Mouse (Mus musculus) embryonic facial prominence, embryonic 12.5 days (tissue): Measurements from ENCODE around the gene Pde9a. TPM values are rescaled to one million over a fixed set of nuclear protein-coding genes. Genes with fewer than 3 reads are reported as not detected.

Experiments used
- ATAC-seq: fragments of 200-750 bp; cut with Nextera tagmentation; 2 replicates; pipeline ENCODE4 v1.8.0; 2017; ENCODE audit not compliant: insufficient number of reproducible peaks, insufficient read depth, low FRiP score, low TSS enrichment
- H3K27ac ChIP-seq: fragments of 300-500 bp; sonication (generic); 2 replicates; pipeline ENCODE4 v1.5.1; 2016; ENCODE audit warnings: mild to moderate bottlenecking
- H3K27me3 ChIP-seq: fragments of 300-500 bp; sonication (generic); 2 replicates; pipeline ENCODE4 v1.6.1; 2016; ENCODE audit warnings: mild to moderate bottlenecking, moderate library complexity
- H3K36me3 ChIP-seq: fragments of 300-500 bp; sonication (generic); 2 replicates; pipeline ENCODE4 v1.6.1; 2016; ENCODE audit warnings: mild to moderate bottlenecking
- H3K4me1 ChIP-seq: fragments of 300-500 bp; sonication (generic); 2 replicates; pipeline ENCODE4 v1.6.1; 2016
- H3K4me2 ChIP-seq: fragments of 300-500 bp; sonication (generic); replicated peaks from 2 replicates; pipeline ENCODE4 v1.6.1; 2016; ENCODE audit warnings: mild to moderate bottlenecking, moderate library complexity
- H3K4me3 ChIP-seq: fragments of 300-500 bp; sonication (generic); 2 replicates; pipeline ENCODE4 v1.5.1; 2016; ENCODE audit warnings: mild to moderate bottlenecking
- H3K9ac ChIP-seq: fragments of 300-500 bp; sonication (generic); 2 replicates; pipeline ENCODE4 v1.6.1; 2016; ENCODE audit warnings: mild to moderate bottlenecking, moderate library complexity
- H3K9me3 ChIP-seq: fragments of 300-500 bp; sonication (generic); 2 replicates; pipeline ENCODE4 v1.6.1; 2016; ENCODE audit warnings: mild to moderate bottlenecking, moderate library complexity
- WGBS: fragments of 180-500 bp; shearing (Covaris S2); methylation state at CpG from one replicate; pipeline ENCODE4 v1.1.7; 2016; 5-methylcytosine and 5-hydroxymethylcytosine counted together
- polyA plus RNA-seq: library from polyadenylated mRNA; unstranded; fragments of >200 nt; fragmentation: Nextera tagmentation; extraction: Ambion mirVana; gene quantifications from 2 replicates; pipeline ENCODE4 v1.2.1, GENCODE M21; 2016

The Pde9a gene
- polyA plus RNA-seq, 1 experiment from 2014 or later, result 25.5 TPM

GRCm38 (mm10) chr17:31503936-31504335 is 117.9 kb downstream of the Pde9a start:
- Histone ChIP-seq H3K4me2 (no peak overlapping the region), H3K27ac (no peak overlapping the region), H3K9ac (no peak overlapping the region), H3K4me1 (no peaks in the 10 kb centered on the region), H3K36me3 (peaks cover 90% of the 10 kb centered on the region), H3K9me3 (no peaks in the 10 kb centered on the region), H3K4me3 (no peak overlapping the region), H3K27me3 (no peaks in the 10 kb centered on the region)
- 92% methylated on average over 2 of the region's 2 CpGs for WGBS
- ATAC-seq, result no peak

- H3K9ac ChIP-seq, result no peak overlapping the region
- WGBS, result 79% methylated on average over 5 of the region's 5 CpGs
- ATAC-seq, result no peak
These were observed 119.0 kb downstream of the Pde9a start for GRCm38 (mm10) chr17:31505013-31505412.

GRCm38 (mm10) chr17:31506282-31506681 is 120.3 kb downstream of the Pde9a start:
- no peak for ATAC-seq
- Histone ChIP-seq H3K4me1 (peaks cover 3% of the 10 kb centered on the region), H3K9me3 (no peaks in the 10 kb centered on the region), H3K4me2 (no peak overlapping the region), H3K27ac (no peak overlapping the region), H3K27me3 (no peaks in the 10 kb centered on the region), H3K9ac (no peak overlapping the region), H3K4me3 (no peak overlapping the region), H3K36me3 (peaks cover 74% of the 10 kb centered on the region)
- 86% methylated on average over 7 of the region's 7 CpGs for WGBS

More at GRCm38 (mm10) chr17:31505013-31505412, 119.0 kb downstream of the Pde9a start:
- H3K27ac ChIP-seq, result no peak overlapping the region
- H3K9me3 ChIP-seq, result no peaks in the 10 kb centered on the region
- no peaks in the 10 kb centered on the region for H3K27me3 ChIP-seq
- no peak overlapping the region for H3K4me3 ChIP-seq
- H3K36me3 ChIP-seq, result peaks cover 87% of the 10 kb centered on the region
- no peaks in the 10 kb centered on the region for H3K4me1 ChIP-seq
- no peak overlapping the region for H3K4me2 ChIP-seq

GRCm38 (mm10) chr17:31510944-31511343 is 124.9 kb downstream of the Pde9a start:
- no peak overlapping the region for H3K9ac ChIP-seq
- peak overlapping the region; percentile 79 for H3K4me2 ChIP-seq
- peaks cover 32% of the 10 kb centered on the region for H3K36me3 ChIP-seq
- peak overlapping the region; percentile 84 for H3K4me3 ChIP-seq
- H3K4me1 ChIP-seq, result peaks cover 10% of the 10 kb centered on the region
- WGBS, result 92% methylated on average over 6 of the region's 6 CpGs
- no peak overlapping the region for H3K27ac ChIP-seq
- H3K9me3 ChIP-seq, result no peaks in the 10 kb centered on the region
- no peaks in the 10 kb centered on the region for H3K27me3 ChIP-seq
- ATAC-seq, result no peak

GRCm38 (mm10) chr17:31511792-31512495 is 125.9 kb downstream of the Pde9a start:
- peaks cover 10% of the 10 kb centered on the region for H3K4me1 ChIP-seq
- WGBS, result under 1% methylated on average over 56 of the region's 56 CpGs
- H3K27ac ChIP-seq, result peak overlapping the region; percentile 74
- H3K9ac ChIP-seq, result peak overlapping the region; percentile 66
- H3K36me3 ChIP-seq, result peaks cover 25% of the 10 kb centered on the region
- H3K27me3 ChIP-seq, result no peaks in the 10 kb centered on the region
- ATAC-seq, result peak; percentile 95
- peak overlapping the region; percentile 79 for H3K4me2 ChIP-seq
- H3K4me3 ChIP-seq, result peak overlapping the region; percentile 84
- no peaks in the 10 kb centered on the region for H3K9me3 ChIP-seq

- H3K27ac ChIP-seq, result no peak overlapping the region
- 23% methylated on average over 6 of the region's 6 CpGs for WGBS
- 0 out of 2 replicates have a peak, but pooled peaks have one; percentile 1 for ATAC-seq
These were observed 126.6 kb downstream of the Pde9a start for GRCm38 (mm10) chr17:31512593-31512992.

GRCm38 (mm10) chr17:31514696-31515095 is 128.7 kb downstream of the Pde9a start:
- Histone ChIP-seq H3K4me3 (no peak overlapping the region), H3K27ac (no peak overlapping the region), H3K9me3 (no peaks in the 10 kb centered on the region), H3K27me3 (no peaks in the 10 kb centered on the region), H3K36me3 (0 out of 2 replicates have a peak, but pooled peaks cover under 1% of the 10 kb centered on the region), H3K4me2 (no peak overlapping the region), H3K9ac (no peak overlapping the region), H3K4me1 (peaks cover 10% of the 10 kb centered on the region)
- WGBS, result 76% methylated on average over 1 of the region's 1 CpGs
- no peak for ATAC-seq

More at GRCm38 (mm10) chr17:31512593-31512992, 126.6 kb downstream of the Pde9a start:
- Histone ChIP-seq H3K36me3 (peaks cover 19% of the 10 kb centered on the region), H3K27me3 (no peaks in the 10 kb centered on the region), H3K9me3 (no peaks in the 10 kb centered on the region), H3K9ac (peak overlapping the region; percentile 66), H3K4me2 (peak overlapping the region; percentile 79), H3K4me3 (peak overlapping the region; percentile 84), H3K4me1 (peaks cover 10% of the 10 kb centered on the region)

GRCm38 (mm10) chr17:31519344-31519945 is 133.4 kb downstream of the Pde9a start:
- peak; percentile 52 for ATAC-seq
- H3K27me3 ChIP-seq, result no peaks in the 10 kb centered on the region
- H3K36me3 ChIP-seq, result peaks cover 18% of the 10 kb centered on the region
- peaks cover 12% of the 10 kb centered on the region; the same call in 1 of the 2 replicates for H3K4me1 ChIP-seq
- H3K9me3 ChIP-seq, result no peaks in the 10 kb centered on the region
- H3K4me3 ChIP-seq, result peak overlapping the region; percentile 86
- H3K4me2 ChIP-seq, result peak overlapping the region; percentile 60
- H3K27ac ChIP-seq, result peak overlapping the region; percentile 81; the same call in 1 of the 2 replicates
- no peak overlapping the region for H3K9ac ChIP-seq
- WGBS, result 3% methylated on average over 7 of the region's 7 CpGs

- peaks cover 20% of the 10 kb centered on the region for H3K36me3 ChIP-seq
- peak within 1 kb of the TSS; percentile 86 for H3K4me3 ChIP-seq
- no peaks in the 10 kb centered on the region for H3K27me3 ChIP-seq
- H3K9ac ChIP-seq, result peak within 1 kb of the TSS; percentile 68
- H3K9me3 ChIP-seq, result no peaks in the 10 kb centered on the region
- peak within 1 kb of the TSS; percentile 60 for H3K4me2 ChIP-seq
- H3K4me1 ChIP-seq, result peaks cover 12% of the 10 kb centered on the region; the same call in 1 of the 2 replicates
- peak within 1 kb of the TSS; percentile 81 for H3K27ac ChIP-seq
- WGBS, result under 1% methylated on average over 45 of the region's 45 CpGs
- peak; percentile 92 for ATAC-seq
These were observed 134.2 kb downstream of the Pde9a start, which contains the start of the genes Wdr4 and Ndufv3 for GRCm38 (mm10) chr17:31519946-31520838. Gene Wdr4, minus strand, starts transcription at chr17:31519980. Gene Ndufv3, plus strand, starts transcription at chr17:31520115.

- Histone ChIP-seq H3K27ac (no peak overlapping the region), H3K4me2 (peak overlapping the region; percentile 60), H3K27me3 (no peaks in the 10 kb centered on the region), H3K9ac (peak overlapping the region; percentile 68; the same call in 1 of the 2 replicates), H3K36me3 (peaks cover 24% of the 10 kb centered on the region), H3K4me3 (peak overlapping the region; percentile 86), H3K4me1 (peaks cover 12% of the 10 kb centered on the region; the same call in 1 of the 2 replicates), H3K9me3 (no peaks in the 10 kb centered on the region)
- ATAC-seq, result no peak; the same call in 1 of the 2 replicates
- WGBS, result 16% methylated on average over 3 of the region's 3 CpGs
These were observed 134.9 kb downstream of the Pde9a start for GRCm38 (mm10) chr17:31520895-31521294.

GRCm38 (mm10) chr17:31521948-31522347 is 135.9 kb downstream of the Pde9a start:
- Histone ChIP-seq H3K27ac (no peak overlapping the region), H3K36me3 (peaks cover 29% of the 10 kb centered on the region), H3K27me3 (no peaks in the 10 kb centered on the region), H3K4me3 (no peak overlapping the region), H3K4me1 (peaks cover 12% of the 10 kb centered on the region; the same call in 1 of the 2 replicates), H3K9ac (no peak overlapping the region), H3K4me2 (no peak overlapping the region), H3K9me3 (no peaks in the 10 kb centered on the region)
- ATAC-seq, result no peak
- WGBS, result 91% methylated on average over 6 of the region's 6 CpGs
